Mouse (Mus musculus) inflammation-experienced regulatory T-cells, adult 6 months (primary cell): ENCODE results near the gene Chrna7. TPM values are rescaled to one million over a fixed set of nuclear protein-coding genes. Genes with fewer than 3 reads are reported as not detected.

Experiments
- ATAC-seq: one replicate; pipeline ENCODE4 v1.8.0; 2017
- polyA plus RNA-seq, 3 experiments: library from polyadenylated mRNA; unstranded; fragments of 100-300 nt; shearing (Covaris generic); gene quantifications; one replicate each; pipeline ENCODE4 v1.2.1; 2017

The Chrna7 gene
- polyA plus RNA-seq, 3 experiments from 2014 or later = not detected

GRCm38 (mm10) chr7:63060996-63061395, 151.4 kb downstream of the Chrna7 start:
- no peak for ATAC-seq

Other genes starting within 250 kb of the Chrna7 start
- gene Otud7a, start 232.2 kb upstream of the Chrna7 start, polyA plus RNA-seq = not detected